Comparison of ENCODE assay signal across 8 mouse cellular contexts in genomic region chr12:26469098-26470041, GRCm38 (mm10). TPM values are rescaled to one million over a fixed set of nuclear protein-coding genes. Genes with fewer than 3 reads are reported as not detected.
DNase-seq lines count a peak whose midpoint lies in the region; ATAC-seq and TF ChIP-seq lines count a peak whose summit lies in the region.

Gene Cmpk2, plus strand, starts transcription at chr12:26469204.

- peak; percentile 82 for ATAC-seq in CD4-positive, CD25-positive, alpha-beta regulatory T cell, adult 4 months
- peak; percentile 84 for ATAC-seq in forebrain, embryonic 12.5 days (ENCODE audit: low FRiP score)
- peak; percentile 79 for ATAC-seq in heart, postnatal 0 days (ENCODE audit: insufficient read depth, low read depth)
- peak; percentile 46 for ATAC-seq in liver, embryonic 15.5 days (ENCODE audit: insufficient read depth)
- peak; percentile 80 for ATAC-seq in neural tube, embryonic 11.5 days (ENCODE audit: insufficient read depth, low FRiP score, low TSS enrichment)
- ATAC-seq in stomach, embryonic 16.5 days (ENCODE audit: insufficient read depth, low FRiP score) = peak; percentile 83

- DNase-seq in c-Kit-positive CD71-positive TER-119-positive erythroid progenitor cells, embryonic 14.5 days (ENCODE audit: low spot score) = peak; percentile 71
- peak; percentile 57 for DNase-seq in heart, postnatal 0 days (ENCODE audit: low spot score)
- DNase-seq in kidney, postnatal 4 days = peak; percentile 92 to 95
- peak; percentile 84 for DNase-seq in neural tube, embryonic 11.5 days (ENCODE audit: low spot score)

- peaks cover 8% of the 10 kb centered on the region; the same call in 1 of the 2 replicates for H3K27me3 ChIP-seq in forebrain, embryonic 12.5 days
- H3K27me3 ChIP-seq in heart, postnatal 0 days (ENCODE audit: control insufficient read depth, insufficient read depth, low read length) = no peaks in the 10 kb centered on the region
- H3K27me3 ChIP-seq in liver, embryonic 15.5 days = no peaks in the 10 kb centered on the region
- H3K27me3 ChIP-seq in neural tube, embryonic 11.5 days (ENCODE audit: control insufficient read depth, insufficient read depth, low read length) = no peaks in the 10 kb centered on the region
- no peaks in the 10 kb centered on the region for H3K27me3 ChIP-seq in stomach, embryonic 16.5 days (ENCODE audit: control insufficient read depth, insufficient read depth, low read length)

- 0 out of 2 replicates have a peak, but pooled peaks have one; percentile 4 for TF ChIP-seq CTCF in heart, postnatal 0 days (IDR thresholded peaks at IDR 0.05; ENCODE audit: low read depth)

- H3K4me2 ChIP-seq in forebrain, embryonic 12.5 days = peak within 1 kb of the TSS; percentile 99
- peak within 1 kb of the TSS; percentile 97 for H3K4me2 ChIP-seq in heart, postnatal 0 days (ENCODE audit: low read depth, low read length)
- H3K4me2 ChIP-seq in liver, embryonic 15.5 days = peak within 1 kb of the TSS; percentile 98
- H3K4me2 ChIP-seq in neural tube, embryonic 11.5 days (ENCODE audit: low read depth) = peak within 1 kb of the TSS; percentile 98
- peak within 1 kb of the TSS; percentile 97 for H3K4me2 ChIP-seq in stomach, embryonic 16.5 days (ENCODE audit: low read depth, low read length)

- H3K4me1 ChIP-seq in forebrain, embryonic 12.5 days = peaks cover 12% of the 10 kb centered on the region; the same call in 1 of the 2 replicates
- no peaks in the 10 kb centered on the region for H3K4me1 ChIP-seq in heart, postnatal 0 days (ENCODE audit: control insufficient read depth, insufficient read depth)
- H3K4me1 ChIP-seq in liver, embryonic 15.5 days (replicated peaks) = peaks cover 65% of the 10 kb centered on the region
- no peaks in the 10 kb centered on the region; the same call in 1 of the 2 replicates for H3K4me1 ChIP-seq in neural tube, embryonic 11.5 days (ENCODE audit: control insufficient read depth, insufficient read depth, low read length)
- H3K4me1 ChIP-seq in stomach, embryonic 16.5 days (ENCODE audit: control insufficient read depth, insufficient read depth, low read length) = peaks cover 4% of the 10 kb centered on the region; the same call in 1 of the 2 replicates

- H3K4me3 ChIP-seq in forebrain, embryonic 12.5 days (replicated peaks) = peak within 1 kb of the TSS; percentile 67
- peak within 1 kb of the TSS; percentile 66 for H3K4me3 ChIP-seq in heart, postnatal 0 days (ENCODE audit: low read depth, low read length)
- H3K4me3 ChIP-seq in liver, embryonic 15.5 days (replicated peaks) = peak within 1 kb of the TSS; percentile 84
- H3K4me3 ChIP-seq in neural tube, embryonic 11.5 days (ENCODE audit: low read depth, low read length) = peak within 1 kb of the TSS; percentile 61
- H3K4me3 ChIP-seq in stomach, embryonic 16.5 days (replicated peaks; ENCODE audit: low read length) = peak within 1 kb of the TSS; percentile 75

- TF ChIP-seq EP300 in heart, postnatal 0 days (IDR thresholded peaks at IDR 0.05; ENCODE audit: low read depth) = no peak

- H3K9ac ChIP-seq in forebrain, embryonic 12.5 days = peak within 1 kb of the TSS; percentile 82
- H3K9ac ChIP-seq in heart, postnatal 0 days (replicated peaks; ENCODE audit: low read depth, low read length) = peak within 1 kb of the TSS; percentile 65
- peak within 1 kb of the TSS; percentile 88 for H3K9ac ChIP-seq in liver, embryonic 15.5 days
- H3K9ac ChIP-seq in neural tube, embryonic 11.5 days (ENCODE audit: low read length) = peak within 1 kb of the TSS; percentile 84
- H3K9ac ChIP-seq in stomach, embryonic 16.5 days (ENCODE audit: low read length) = peak within 1 kb of the TSS; percentile 84

- H3K9me3 ChIP-seq in forebrain, embryonic 12.5 days = no peaks in the 10 kb centered on the region
- H3K9me3 ChIP-seq in heart, postnatal 0 days (replicated peaks; ENCODE audit: control insufficient read depth, low read length) = no peaks in the 10 kb centered on the region
- no peaks in the 10 kb centered on the region for H3K9me3 ChIP-seq in liver, embryonic 15.5 days (replicated peaks)
- H3K9me3 ChIP-seq in neural tube, embryonic 11.5 days (ENCODE audit: control insufficient read depth, low read length) = no peaks in the 10 kb centered on the region
- no peaks in the 10 kb centered on the region for H3K9me3 ChIP-seq in stomach, embryonic 16.5 days (replicated peaks; ENCODE audit: control insufficient read depth, low read length)

- H3K36me3 ChIP-seq in forebrain, embryonic 12.5 days (replicated peaks) = no peaks in the 10 kb centered on the region
- no peaks in the 10 kb centered on the region for H3K36me3 ChIP-seq in heart, postnatal 0 days (replicated peaks; ENCODE audit: control insufficient read depth, insufficient read depth, low read length)
- H3K36me3 ChIP-seq in liver, embryonic 15.5 days (replicated peaks) = no peaks in the 10 kb centered on the region
- no peaks in the 10 kb centered on the region for H3K36me3 ChIP-seq in neural tube, embryonic 11.5 days (ENCODE audit: control insufficient read depth, insufficient read depth, low read length)
- H3K36me3 ChIP-seq in stomach, embryonic 16.5 days (ENCODE audit: control insufficient read depth, insufficient read depth, low read length) = no peaks in the 10 kb centered on the region

- H3K27ac ChIP-seq in forebrain, embryonic 12.5 days = peak within 1 kb of the TSS; percentile 86
- peak within 1 kb of the TSS; percentile 81 for H3K27ac ChIP-seq in heart, postnatal 0 days (ENCODE audit: low read depth)
- peak within 1 kb of the TSS; percentile 93 for H3K27ac ChIP-seq in liver, embryonic 15.5 days (replicated peaks)
- H3K27ac ChIP-seq in neural tube, embryonic 11.5 days (ENCODE audit: low read depth, low read length) = peak within 1 kb of the TSS; percentile 72
- H3K27ac ChIP-seq in stomach, embryonic 16.5 days (ENCODE audit: low read length) = peak within 1 kb of the TSS; percentile 76

- WGBS in forebrain, embryonic 12.5 days = under 1% methylated on average over 69 of the region's 69 CpGs
- under 1% methylated on average over 69 of the region's 69 CpGs for WGBS in heart, postnatal 0 days
- WGBS in liver, embryonic 15.5 days (ENCODE audit: insufficient replicate concordance) = under 1% methylated on average over 69 of the region's 69 CpGs
- WGBS in neural tube, embryonic 11.5 days = under 1% methylated on average over 69 of the region's 69 CpGs
- WGBS in stomach, embryonic 16.5 days = under 1% methylated on average over 69 of the region's 69 CpGs

RNA-seq across cellular contexts. Expression of gene Cmpk2, which starts in this region (rescaled TPM):
- 1 to 10 TPM; 8.2 to 8.8 TPM for polyA plus RNA-seq in CD4-positive, CD25-positive, alpha-beta regulatory T cell, adult 4 months (2017; shearing (Covaris generic))
- 6.1 and 7.2 TPM in 2 replicates for polyA plus RNA-seq in forebrain, embryonic 12.5 days (2016; fragmentation: Nextera tagmentation; extraction: Ambion mirVana)
- 7.8 and 13.6 TPM in 2 replicates for total RNA-seq in heart, postnatal 0 days (2014; rRNA removed; ENCODE audit: low replicate concordance)
- 3.3 and 5.5 TPM in 2 replicates for polyA plus RNA-seq in heart, postnatal 0 days (2015; fragmentation: Nextera tagmentation; extraction: Ambion mirVana)
- polyA plus RNA-seq in liver, embryonic 15.5 days (2015; fragmentation: Nextera tagmentation; extraction: Ambion mirVana) = 9.6 and 10.6 TPM in 2 replicates
- 8.8 and 10.0 TPM in 2 replicates for polyA plus RNA-seq in neural tube, embryonic 11.5 days (2014; fragmentation: Nextera tagmentation; extraction: Ambion mirVana)
- polyA plus RNA-seq in stomach, embryonic 16.5 days (2015; fragmentation: Nextera tagmentation; extraction: Ambion mirVana) = 4.4 and 5.9 TPM in 2 replicates

Comparison
In these comparisons a context has a peak if more than half of its experiments do, and no peak if none do; other contexts are left out.
1. Peak in every context shown above with its lines: DNase-seq, ATAC-seq, H3K4me3 ChIP-seq and H3K27ac ChIP-seq.